In the genomic region with DNA sequence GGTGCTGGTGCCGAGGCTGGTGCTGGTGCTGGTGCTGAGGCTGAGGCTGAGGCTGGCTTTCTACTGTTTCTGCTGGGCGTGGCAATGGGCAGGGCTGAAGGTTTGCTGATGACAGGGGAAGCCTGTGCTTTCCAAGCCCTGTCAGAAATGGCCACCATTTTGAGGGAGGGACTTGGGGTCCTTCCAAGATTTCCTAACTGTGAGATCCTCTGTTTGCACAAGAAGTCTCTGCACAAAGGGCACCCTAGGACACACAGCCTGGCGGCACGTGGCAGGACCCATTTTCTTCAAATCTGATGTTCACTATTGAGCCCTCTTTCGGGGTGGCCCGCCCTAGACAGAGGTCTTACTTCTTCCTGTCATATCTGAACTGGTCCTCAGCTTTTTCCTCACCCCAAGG, we compare ENCODE assay signal across 35 mouse cellular contexts. TPM values are rescaled to one million over a fixed set of nuclear protein-coding genes. Genes with fewer than 3 reads are reported as not detected.
A peak's percentile ranks its signal among the peaks of the same experiment; 100 is the strongest.
DNase-seq lines count a peak whose midpoint lies in the region; ATAC-seq and TF ChIP-seq lines count a peak whose summit lies in the region.
"Had no signal": no experiment of that assay in that cellular context is flagged by ENCODE, and none has a peak within 500 bp of the region (broad histone marks: within the 10 kb centered on the region; RNA-seq: fewer than 3 reads in every experiment).

Wfdc12 (minus strand) TSS at position 33 of the 400 bp plus-strand sequence.

- no peak for TF ChIP-seq CTCF in lung, postnatal 0 days (IDR thresholded peaks at IDR 0.05)

- H3K9me3 ChIP-seq in heart, embryonic 11.5 days (replicated peaks; ENCODE audit: control insufficient read depth, low read length): no peaks in the 10 kb centered on the region
- no peaks in the 10 kb centered on the region for H3K9me3 ChIP-seq in lung, postnatal 0 days (ENCODE audit: low read length)
- no peaks in the 10 kb centered on the region for H3K9me3 ChIP-seq in hindbrain, embryonic 14.5 days (ENCODE audit: control insufficient read depth, low read length)
- H3K9me3 ChIP-seq: embryonic facial prominence, embryonic 12.5 days; hindbrain, embryonic 12.5 days; limb, embryonic 13.5 days; midbrain, embryonic 13.5 days had no signal

- H3K36me3 ChIP-seq in heart, embryonic 11.5 days (ENCODE audit: control insufficient read depth, insufficient read depth, low read length): no peaks in the 10 kb centered on the region
- no peaks in the 10 kb centered on the region for H3K36me3 ChIP-seq in lung, postnatal 0 days (ENCODE audit: insufficient read depth, low read length)
- H3K36me3 ChIP-seq in hindbrain, embryonic 14.5 days (replicated peaks; ENCODE audit: control insufficient read depth, insufficient read depth): no peaks in the 10 kb centered on the region
- H3K36me3 ChIP-seq: embryonic facial prominence, embryonic 12.5 days; hindbrain, embryonic 12.5 days; limb, embryonic 13.5 days; midbrain, embryonic 13.5 days had no signal

- no peak for ATAC-seq in heart, embryonic 11.5 days (replicated peaks; ENCODE audit: insufficient number of reproducible peaks, low FRiP score, low TSS enrichment)
- peak; percentile 19; the same call in 1 of the 2 replicates for ATAC-seq in lung, postnatal 0 days
- no peak for ATAC-seq in hindbrain, embryonic 14.5 days (ENCODE audit: low FRiP score)
- ATAC-seq: activated CD4-positive, CD25-positive, alpha-beta regulatory T cell, adult 4 months; forebrain, embryonic 14.5 days; intestine, embryonic 16.5 days; midbrain, embryonic 13.5 days had no signal

- no peak for TF ChIP-seq EP300 in lung, postnatal 0 days (IDR thresholded peaks at IDR 0.05)

- no peak within 1 kb of the TSS for H3K4me2 ChIP-seq in heart, embryonic 11.5 days
- no peak within 1 kb of the TSS for H3K4me2 ChIP-seq in lung, postnatal 0 days (replicated peaks; ENCODE audit: low read depth, low read length)
- H3K4me2 ChIP-seq in hindbrain, embryonic 14.5 days (replicated peaks): no peak within 1 kb of the TSS
- H3K4me2 ChIP-seq: embryonic facial prominence, embryonic 12.5 days; hindbrain, embryonic 12.5 days; limb, embryonic 13.5 days; midbrain, embryonic 13.5 days had no signal

- 77% methylated on average over 6 of the region's 6 CpGs for WGBS in heart, embryonic 11.5 days (ENCODE audit: insufficient replicate concordance)
- WGBS in lung, postnatal 0 days: 63% methylated on average over 6 of the region's 6 CpGs
- WGBS in hindbrain, embryonic 14.5 days: 94% methylated on average over 6 of the region's 6 CpGs

- peak; percentile 81 for DNase-seq in heart, adult 11 months
- peak; percentile 23 for DNase-seq in lung, postnatal 0 days (ENCODE audit: low spot score)
- no peak for DNase-seq in lung, postnatal 4 days
- DNase-seq in lung, postnatal 10 days: peak; percentile 72
- no peak for DNase-seq in hindbrain, embryonic 14.5 days (ENCODE audit: low spot score)
- no peak for DNase-seq in gastrocnemius, postnatal 25 days
- DNase-seq: B cell, adult 2 months; cerebellum, adult 9-10 months; cerebellum, postnatal 36 days; embryo, embryonic 11 days; heart, postnatal 36 days; kidney, adult 8-10 months; kidney, postnatal 4 days; thymus, adult 2 months; thymus, postnatal 4 days had no signal

- H3K27me3 ChIP-seq in heart, embryonic 11.5 days (ENCODE audit: control insufficient read depth, insufficient read depth, low read length): no peaks in the 10 kb centered on the region; the same call in 1 of the 2 replicates
- no peaks in the 10 kb centered on the region for H3K27me3 ChIP-seq in lung, postnatal 0 days (replicated peaks; ENCODE audit: insufficient read depth, low read length)
- no peaks in the 10 kb centered on the region for H3K27me3 ChIP-seq in hindbrain, embryonic 14.5 days (ENCODE audit: control insufficient read depth, insufficient read depth, low read length)
- H3K27me3 ChIP-seq: embryonic facial prominence, embryonic 12.5 days; hindbrain, embryonic 12.5 days; limb, embryonic 13.5 days; midbrain, embryonic 13.5 days had no signal

- H3K9ac ChIP-seq in heart, embryonic 11.5 days (ENCODE audit: low read depth, low read length): no peak within 1 kb of the TSS
- no peak within 1 kb of the TSS for H3K9ac ChIP-seq in lung, postnatal 0 days (replicated peaks; ENCODE audit: low read depth)
- no peak within 1 kb of the TSS for H3K9ac ChIP-seq in hindbrain, embryonic 14.5 days
- H3K9ac ChIP-seq: embryonic facial prominence, embryonic 12.5 days; hindbrain, embryonic 12.5 days; limb, embryonic 13.5 days; liver, embryonic 14.5 days; midbrain, embryonic 13.5 days had no signal

- no peak within 1 kb of the TSS for H3K4me3 ChIP-seq in heart, embryonic 11.5 days (ENCODE audit: low read depth, low read length)
- H3K4me3 ChIP-seq in lung, postnatal 0 days (ENCODE audit: low read depth, low read length): no peak within 1 kb of the TSS
- no peak within 1 kb of the TSS for H3K4me3 ChIP-seq in hindbrain, embryonic 14.5 days (replicated peaks; ENCODE audit: low read length)
- H3K4me3 ChIP-seq: embryonic facial prominence, embryonic 12.5 days; hindbrain, embryonic 12.5 days; limb, embryonic 13.5 days; megakaryocyte, embryonic 14.5 days; midbrain, embryonic 13.5 days had no signal

- H3K27ac ChIP-seq in heart, embryonic 11.5 days (ENCODE audit: low read depth, low read length): no peak within 1 kb of the TSS
- no peak within 1 kb of the TSS for H3K27ac ChIP-seq in lung, postnatal 0 days (ENCODE audit: low read length)
- H3K27ac ChIP-seq in hindbrain, embryonic 14.5 days: no peak within 1 kb of the TSS
- H3K27ac ChIP-seq: embryonic facial prominence, embryonic 12.5 days; hindbrain, embryonic 12.5 days; kidney, postnatal 0 days; limb, embryonic 13.5 days; liver, embryonic 14.5 days; midbrain, embryonic 13.5 days had no signal

- no peaks in the 10 kb centered on the region for H3K4me1 ChIP-seq in heart, embryonic 11.5 days (ENCODE audit: control insufficient read depth, insufficient read depth, low read length)
- H3K4me1 ChIP-seq in lung, postnatal 0 days (ENCODE audit: insufficient read depth, low read depth, low read length): no peaks in the 10 kb centered on the region
- no peaks in the 10 kb centered on the region for H3K4me1 ChIP-seq in hindbrain, embryonic 14.5 days (replicated peaks; ENCODE audit: control insufficient read depth, insufficient read depth, low read length)
- H3K4me1 ChIP-seq: embryonic facial prominence, embryonic 12.5 days; hindbrain, embryonic 12.5 days; limb, embryonic 13.5 days; megakaryocyte, embryonic 14.5 days; midbrain, embryonic 13.5 days had no signal

RNA-seq across cellular contexts. Expression of gene Wfdc12, which starts in this region (rescaled TPM):
- polyA plus RNA-seq in heart, embryonic 11.5 days (2014; fragmentation: Nextera tagmentation; extraction: Ambion mirVana): not detected in 2 replicates
- polyA plus RNA-seq in lung, postnatal 0 days (2015; fragmentation: Nextera tagmentation; extraction: Ambion mirVana): 0.26 TPM in 1 of 2 replicates, not detected in the other
- polyA plus RNA-seq in hindbrain, embryonic 14.5 days (2014; fragmentation: Nextera tagmentation; extraction: Ambion mirVana): not detected in 2 replicates
- total RNA-seq in gastrocnemius, postnatal 25 days (2021): not detected
- total RNA-seq: gastrocnemius, adult 18-20 months; gastrocnemius, postnatal 4 days; heart, postnatal 36 days; layer of hippocampus, adult 8-10 months; layer of hippocampus, postnatal 25 days; left cerebral cortex, adult 8-10 months; left cerebral cortex, postnatal 36 days; monocyte, adult 5-6 weeks had no signal
- polyA plus RNA-seq: activated CD4-positive, CD25-positive, alpha-beta regulatory T cell, adult 4 months; forebrain, embryonic 14.5 days; heart, embryonic 16.5 days; hindbrain, embryonic 12.5 days; intestine, embryonic 16.5 days; kidney, postnatal 0 days; limb, embryonic 13.5 days; liver, embryonic 14.5 days; midbrain, embryonic 13.5 days; neural tube, embryonic 14.5 days had no signal

Comparison
In these comparisons a context has a peak if more than half of its experiments do, and no peak if none do; other contexts are left out.
1. DNase-seq: peak in heart, adult 11 months (single experiment) and lung, postnatal 10 days (single experiment); none in lung, postnatal 4 days (0 of 2), hindbrain, embryonic 14.5 days (single experiment) and gastrocnemius, postnatal 25 days (single experiment).
2. Peak in DNase-seq and ATAC-seq in lung, postnatal 0 days; RNA of the gene not detected or under 1 TPM.